Mouse (Mus musculus) gastrocnemius, postnatal 14 days (tissue): ENCODE results near the gene Cc2d2b. TPM values are rescaled to one million over a fixed set of nuclear protein-coding genes. Genes with fewer than 3 reads are reported as not detected.

Source experiments
- total RNA-seq, 2 experiments: library from RNA; stranded (reverse); gene quantifications; 2 replicates each; pipeline ENCODE4 v1.2.3; 2021

Cc2d2b gene
- total RNA-seq, 2 experiments from 2014 or later: not detected

Other genes with a start within 250 kb of the Cc2d2b start
- gene Sorbs1, start 235.0 kb upstream of the Cc2d2b start, total RNA-seq: 100 to 1,000 TPM in 1 of 2 experiments, 10 to 100 TPM in 1; 59.4 to 109 TPM
- 10 to 100 TPM in 1 of 2 experiments, 1 to 10 TPM in 1; 7.9 to 12.0 TPM for gene Aldh18a1, start 160.3 kb upstream of the Cc2d2b start, total RNA-seq
- 1 to 10 TPM; 1.9 to 2.6 TPM for gene Tctn3, start 136.5 kb upstream of the Cc2d2b start, total RNA-seq
- gene Entpd1, start 136.4 kb upstream of the Cc2d2b start, total RNA-seq: 10 to 100 TPM; 20.2 to 25.9 TPM
- 1 to 10 TPM; 3.1 to 3.4 TPM for gene Ccnj, start 82.5 kb downstream of the Cc2d2b start, total RNA-seq
- 1 to 10 TPM; 5.1 to 5.7 TPM for gene Zfp518a, start 146.0 kb downstream of the Cc2d2b start, total RNA-seq
- under 1 TPM; 0.55 to 0.82 TPM for gene Blnk, start 245.8 kb downstream of the Cc2d2b start, total RNA-seq